Mouse (Mus musculus): ENCODE results near the gene Fam122a. TPM values are rescaled to one million over a fixed set of nuclear protein-coding genes. Genes with fewer than 3 reads are reported as not detected.

Gene Fam122a
- polyA plus RNA-seq, 1 experiment from 2014 or later, result 41.3 TPM

DNA sequence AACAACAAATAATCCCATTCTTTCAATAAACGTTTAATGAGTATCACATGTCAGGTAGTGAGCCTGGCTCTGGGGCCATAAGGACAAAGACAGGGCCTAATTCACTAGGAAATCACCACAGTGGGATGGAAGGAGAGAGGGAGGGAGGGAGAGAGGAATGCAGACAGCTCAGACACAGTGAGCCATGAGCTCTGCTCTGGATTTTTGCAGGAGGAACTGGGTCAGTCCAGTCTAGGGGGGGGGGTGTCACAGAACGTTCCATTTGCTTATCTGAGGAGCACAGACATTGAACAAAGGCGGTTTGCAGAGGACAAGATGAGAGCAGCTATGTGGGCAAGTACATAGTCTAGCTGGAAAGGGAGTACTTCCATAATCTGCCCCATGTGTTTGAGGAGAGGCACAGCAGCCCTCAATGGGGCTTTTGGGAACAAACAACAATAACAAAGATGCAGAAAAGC lies 24.7 kb downstream of the Fam122a start:
- no peak overlapping the region for H3K4me3 ChIP-seq (ENCODE audit: low read depth, low read length)
- H3K4me2 ChIP-seq (ENCODE audit: low read length), result no peak overlapping the region
- H3K4me1 ChIP-seq (ENCODE audit: control insufficient read depth, insufficient read depth, low read length), result peaks cover 13% of the 10 kb centered on the region; the same call in 1 of the 2 replicates
- no peaks in the 10 kb centered on the region for H3K36me3 ChIP-seq (ENCODE audit: control insufficient read depth, insufficient read depth, low read length)
- WGBS, result 12% methylated on average over 3 of the region's 3 CpGs
- no peaks in the 10 kb centered on the region for H3K27me3 ChIP-seq (replicated peaks; ENCODE audit: control insufficient read depth, insufficient read depth, low read length)
- peak overlapping the region; percentile 79 for H3K27ac ChIP-seq (ENCODE audit: low read depth, low read length)
- ATAC-seq (peak; percentile 54), DNase-seq (ENCODE audit: low spot score) (peak; percentile 56)
- H3K9me3 ChIP-seq (replicated peaks; ENCODE audit: control insufficient read depth, low read length), result no peaks in the 10 kb centered on the region
- peak overlapping the region; percentile 32; the same call in 1 of the 2 replicates for H3K9ac ChIP-seq (ENCODE audit: low read length)

DNA sequence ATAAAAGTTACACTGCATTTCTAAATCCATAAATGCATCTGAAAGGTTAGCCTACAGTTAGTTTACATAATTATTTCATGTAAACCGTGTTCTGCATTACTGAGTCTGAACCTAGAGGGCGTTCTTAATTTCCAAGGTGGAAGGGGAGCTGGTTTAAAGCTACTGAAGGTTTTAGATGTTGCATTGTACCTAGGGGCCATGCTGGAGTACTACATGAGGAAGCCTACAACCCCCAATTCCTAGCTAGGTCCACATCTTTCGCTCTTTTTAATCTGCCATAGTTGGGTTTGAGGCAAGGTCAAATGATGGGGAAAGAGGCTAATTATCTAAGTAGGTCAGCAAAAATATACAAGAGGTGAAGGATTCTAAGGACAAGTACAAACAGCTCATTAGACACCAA lies 25.5 kb downstream of the Fam122a start:
- DNase-seq (ENCODE audit: low spot score), result no peak
- 82% methylated on average over 3 of the region's 3 CpGs for WGBS
- ATAC-seq, result no peak

DNA sequence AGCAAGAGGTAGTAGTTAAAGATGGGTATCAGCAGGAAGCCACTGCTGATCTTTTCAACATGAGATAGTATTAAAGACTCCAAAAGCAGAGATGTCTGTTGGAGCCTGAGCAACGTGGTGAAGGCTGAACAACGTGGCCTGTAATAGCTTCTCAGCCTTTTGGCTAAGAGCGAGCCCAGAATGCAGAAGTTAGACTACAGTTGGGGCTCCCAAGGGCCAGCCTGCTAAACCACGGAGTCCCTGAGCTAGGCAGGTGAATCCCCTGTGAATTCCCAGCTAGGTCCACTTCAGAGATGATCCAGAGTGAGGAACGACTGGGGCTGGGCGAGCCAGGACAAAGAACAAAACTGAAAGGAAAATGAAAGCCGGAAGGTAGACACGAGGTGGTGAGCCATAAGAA lies 26.4 kb downstream of the Fam122a start:
- Histone ChIP-seq H3K27ac (ENCODE audit: low read depth, low read length) (no peak overlapping the region), H3K27me3 (replicated peaks; ENCODE audit: control insufficient read depth, insufficient read depth, low read length) (no peaks in the 10 kb centered on the region), H3K4me1 (ENCODE audit: control insufficient read depth, insufficient read depth, low read length) (peaks cover 13% of the 10 kb centered on the region; the same call in 1 of the 2 replicates), H3K36me3 (ENCODE audit: control insufficient read depth, insufficient read depth, low read length) (no peaks in the 10 kb centered on the region), H3K4me2 (ENCODE audit: low read length) (no peak overlapping the region), H3K9ac (ENCODE audit: low read length) (no peak overlapping the region), H3K4me3 (ENCODE audit: low read depth, low read length) (no peak overlapping the region), H3K9me3 (replicated peaks; ENCODE audit: control insufficient read depth, low read length) (no peaks in the 10 kb centered on the region)
- DNase-seq (ENCODE audit: low spot score), result no peak
- 91% methylated on average over 8 of the region's 8 CpGs for WGBS
- no peak for ATAC-seq

More for the DNA sequence above, 25.5 kb downstream of the Fam122a start:
- Histone ChIP-seq H3K36me3 (ENCODE audit: control insufficient read depth, insufficient read depth, low read length) (no peaks in the 10 kb centered on the region), H3K27ac (ENCODE audit: low read depth, low read length) (no peak overlapping the region), H3K4me2 (ENCODE audit: low read length) (no peak overlapping the region), H3K4me1 (ENCODE audit: control insufficient read depth, insufficient read depth, low read length) (peaks cover 13% of the 10 kb centered on the region; the same call in 1 of the 2 replicates), H3K27me3 (replicated peaks; ENCODE audit: control insufficient read depth, insufficient read depth, low read length) (no peaks in the 10 kb centered on the region), H3K9me3 (replicated peaks; ENCODE audit: control insufficient read depth, low read length) (no peaks in the 10 kb centered on the region), H3K9ac (ENCODE audit: low read length) (no peak overlapping the region), H3K4me3 (ENCODE audit: low read depth, low read length) (no peak overlapping the region)

DNA sequence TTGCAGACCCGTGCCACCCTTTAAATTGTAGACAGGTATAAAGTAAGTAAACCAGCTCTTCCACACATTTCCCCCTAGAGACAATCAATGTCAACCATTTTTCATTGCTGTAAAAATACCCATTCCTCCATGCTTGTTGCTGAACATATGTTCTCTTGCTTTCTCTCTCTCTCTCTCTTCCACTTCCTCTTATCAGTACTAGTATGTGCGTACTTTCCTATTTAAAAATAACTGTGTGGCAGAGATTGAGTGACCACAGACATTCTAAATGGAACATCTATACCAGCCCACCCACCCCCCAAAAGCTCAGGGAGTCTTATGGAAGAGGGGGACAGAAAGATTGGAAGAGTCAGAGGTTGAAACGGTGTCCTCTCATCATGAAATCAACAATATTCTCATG lies 32.8 kb downstream of the Fam122a start:
- Histone ChIP-seq H3K4me3 (ENCODE audit: low read depth, low read length) (no peak overlapping the region), H3K36me3 (ENCODE audit: control insufficient read depth, insufficient read depth, low read length) (no peaks in the 10 kb centered on the region), H3K27me3 (replicated peaks; ENCODE audit: control insufficient read depth, insufficient read depth, low read length) (no peaks in the 10 kb centered on the region), H3K9me3 (replicated peaks; ENCODE audit: control insufficient read depth, low read length) (no peaks in the 10 kb centered on the region), H3K4me2 (ENCODE audit: low read length) (no peak overlapping the region), H3K27ac (ENCODE audit: low read depth, low read length) (no peak overlapping the region), H3K4me1 (ENCODE audit: control insufficient read depth, insufficient read depth, low read length) (no peaks in the 10 kb centered on the region), H3K9ac (ENCODE audit: low read length) (no peak overlapping the region)
- DNase-seq (ENCODE audit: low spot score) (no peak), ATAC-seq (no peak)
- WGBS, result 91% methylated on average over 3 of the region's 3 CpGs

DNA sequence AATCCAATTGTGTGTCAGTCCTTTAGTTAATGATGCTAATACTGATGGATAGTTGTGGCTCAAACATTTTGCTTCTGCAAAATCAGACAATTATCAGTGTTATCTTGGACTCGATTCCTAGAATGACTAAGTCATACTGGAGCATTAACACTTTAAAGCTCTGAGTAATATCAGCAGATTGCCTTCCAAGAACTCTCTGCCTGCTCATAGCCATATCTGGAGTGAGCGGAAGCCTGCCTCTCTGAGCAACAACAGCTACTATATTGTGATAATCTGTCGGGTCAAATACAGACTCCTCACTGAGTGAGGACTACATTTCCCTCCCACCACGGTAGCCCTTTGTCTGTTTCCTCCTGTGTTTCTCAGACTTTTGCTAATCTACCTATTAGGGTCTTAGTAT lies 37.4 kb downstream of the Fam122a start:
- WGBS, result 66% methylated on average over 4 of the region's 4 CpGs
- H3K9ac ChIP-seq (ENCODE audit: low read length), result no peak overlapping the region
- DNase-seq (ENCODE audit: low spot score), result no peak

DNA sequence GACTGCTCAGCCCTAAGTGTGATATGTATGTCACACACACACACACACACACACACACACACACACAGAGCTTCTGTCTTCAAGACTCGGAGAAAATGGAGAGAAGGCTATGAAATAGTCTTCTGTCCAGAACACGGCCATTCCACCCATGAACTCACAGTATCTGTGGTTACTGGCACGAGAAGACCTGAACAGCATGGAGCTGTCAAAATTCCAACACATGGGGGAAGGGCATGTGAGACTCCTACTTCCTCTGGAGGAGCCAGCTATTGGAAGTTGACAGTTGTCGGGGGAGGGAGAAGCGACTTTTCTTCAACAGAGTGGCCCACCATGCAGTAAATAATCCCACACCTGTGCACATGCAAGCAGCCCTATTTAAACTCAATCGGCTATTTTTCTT lies 42.9 kb downstream of the Fam122a start:
- no peak for ATAC-seq
- H3K4me3 ChIP-seq (ENCODE audit: low read depth, low read length), result no peak overlapping the region
- no peak for DNase-seq (ENCODE audit: low spot score)

More for the DNA sequence above, 37.4 kb downstream of the Fam122a start:
- ATAC-seq, result no peak
- H3K36me3 ChIP-seq (ENCODE audit: control insufficient read depth, insufficient read depth, low read length), result no peaks in the 10 kb centered on the region
- H3K27ac ChIP-seq (ENCODE audit: low read depth, low read length), result no peak overlapping the region
- H3K9me3 ChIP-seq (replicated peaks; ENCODE audit: control insufficient read depth, low read length), result no peaks in the 10 kb centered on the region
- no peak overlapping the region for H3K4me3 ChIP-seq (ENCODE audit: low read depth, low read length)
- no peaks in the 10 kb centered on the region for H3K27me3 ChIP-seq (replicated peaks; ENCODE audit: control insufficient read depth, insufficient read depth, low read length)
- H3K4me2 ChIP-seq (ENCODE audit: low read length), result no peak overlapping the region
- no peaks in the 10 kb centered on the region for H3K4me1 ChIP-seq (ENCODE audit: control insufficient read depth, insufficient read depth, low read length)

DNA sequence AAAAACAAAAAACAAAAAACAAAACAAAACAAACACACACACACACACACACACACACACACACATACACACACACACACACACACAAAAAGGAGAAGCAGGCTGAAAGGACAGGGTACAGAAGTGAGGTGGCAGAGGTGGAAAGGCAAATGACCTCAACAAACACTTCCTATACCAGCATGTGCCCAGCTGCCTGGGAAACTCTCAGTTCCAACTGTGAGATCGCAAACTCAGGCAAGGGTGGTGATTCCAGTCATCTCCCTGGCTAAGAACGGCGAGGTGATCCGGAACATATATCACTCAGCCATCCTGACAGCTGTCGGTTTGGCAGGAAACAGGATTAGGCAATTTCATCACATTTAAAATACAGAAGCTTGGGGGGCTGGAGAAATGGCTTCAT lies 44.7 kb downstream of the Fam122a start:
- Histone ChIP-seq H3K27me3 (replicated peaks; ENCODE audit: control insufficient read depth, insufficient read depth, low read length) (no peaks in the 10 kb centered on the region), H3K4me1 (ENCODE audit: control insufficient read depth, insufficient read depth, low read length) (no peaks in the 10 kb centered on the region), H3K9ac (ENCODE audit: low read length) (no peak overlapping the region), H3K9me3 (replicated peaks; ENCODE audit: control insufficient read depth, low read length) (no peaks in the 10 kb centered on the region), H3K4me3 (ENCODE audit: low read depth, low read length) (no peak overlapping the region), H3K4me2 (ENCODE audit: low read length) (no peak overlapping the region), H3K27ac (ENCODE audit: low read depth, low read length) (no peak overlapping the region), H3K36me3 (ENCODE audit: control insufficient read depth, insufficient read depth, low read length) (no peaks in the 10 kb centered on the region)
- no peak for DNase-seq (ENCODE audit: low spot score)
- 80% methylated on average over 5 of the region's 5 CpGs for WGBS
- ATAC-seq, result no peak

More for the DNA sequence above, 42.9 kb downstream of the Fam122a start:
- Histone ChIP-seq H3K4me1 (ENCODE audit: control insufficient read depth, insufficient read depth, low read length) (no peaks in the 10 kb centered on the region), H3K36me3 (ENCODE audit: control insufficient read depth, insufficient read depth, low read length) (no peaks in the 10 kb centered on the region), H3K9ac (ENCODE audit: low read length) (no peak overlapping the region), H3K9me3 (replicated peaks; ENCODE audit: control insufficient read depth, low read length) (no peaks in the 10 kb centered on the region), H3K27ac (ENCODE audit: low read depth, low read length) (no peak overlapping the region), H3K27me3 (replicated peaks; ENCODE audit: control insufficient read depth, insufficient read depth, low read length) (no peaks in the 10 kb centered on the region), H3K4me2 (ENCODE audit: low read length) (no peak overlapping the region)
- 82% methylated on average over 6 of the region's 6 CpGs for WGBS

DNA sequence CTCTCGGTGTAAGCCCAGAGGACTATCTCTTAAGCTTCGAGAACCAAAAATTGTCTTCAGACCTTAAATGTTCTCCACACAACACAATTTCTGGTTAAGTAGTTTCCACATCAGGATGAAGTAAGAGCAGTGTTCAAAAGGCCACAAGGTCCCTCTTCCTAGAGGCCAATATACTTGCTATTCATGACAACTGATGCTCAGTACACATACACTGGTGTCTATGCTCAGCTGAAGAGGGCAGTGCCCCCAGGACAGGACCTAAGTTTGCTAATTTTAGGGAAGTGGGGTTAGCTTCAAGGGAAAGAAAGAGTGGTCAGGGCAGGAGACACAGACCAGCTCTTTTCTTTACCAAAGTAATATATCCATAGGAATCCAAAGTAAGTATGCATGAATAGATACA lies 45.8 kb downstream of the Fam122a start:
- Histone ChIP-seq H3K4me3 (ENCODE audit: low read depth, low read length) (no peak overlapping the region), H3K4me2 (ENCODE audit: low read length) (no peak overlapping the region), H3K9ac (ENCODE audit: low read length) (no peak overlapping the region), H3K36me3 (ENCODE audit: control insufficient read depth, insufficient read depth, low read length) (no peaks in the 10 kb centered on the region), H3K4me1 (ENCODE audit: control insufficient read depth, insufficient read depth, low read length) (no peaks in the 10 kb centered on the region), H3K27me3 (replicated peaks; ENCODE audit: control insufficient read depth, insufficient read depth, low read length) (no peaks in the 10 kb centered on the region), H3K9me3 (replicated peaks; ENCODE audit: control insufficient read depth, low read length) (no peaks in the 10 kb centered on the region), H3K27ac (ENCODE audit: low read depth, low read length) (no peak overlapping the region)
- 91% methylated on average over 2 of the region's 2 CpGs for WGBS
- DNase-seq (ENCODE audit: low spot score) (no peak), ATAC-seq (no peak)

DNA sequence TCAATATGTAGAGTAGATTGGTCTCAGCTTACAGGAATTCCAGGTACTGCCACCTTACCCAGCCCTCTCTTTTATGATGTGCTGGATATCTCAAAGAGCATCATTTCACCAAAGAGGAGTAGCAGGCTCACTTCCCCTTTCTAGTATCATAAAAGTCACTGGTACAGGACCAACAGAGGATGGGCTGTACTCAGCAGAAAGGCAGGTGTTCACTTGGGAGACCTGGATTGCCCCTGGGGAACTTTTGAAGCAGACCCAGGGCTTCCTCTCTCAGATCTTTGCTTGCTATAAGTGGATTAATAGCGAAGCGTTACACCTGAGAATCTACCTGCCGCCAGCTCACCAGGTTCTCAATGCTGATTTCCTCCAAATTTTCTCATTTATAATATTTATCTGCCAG lies 49.1 kb downstream of the Fam122a start:
- no peak for ATAC-seq
- no peaks in the 10 kb centered on the region for H3K36me3 ChIP-seq (ENCODE audit: control insufficient read depth, insufficient read depth, low read length)
- H3K27me3 ChIP-seq (replicated peaks; ENCODE audit: control insufficient read depth, insufficient read depth, low read length), result no peaks in the 10 kb centered on the region
- no peaks in the 10 kb centered on the region for H3K9me3 ChIP-seq (replicated peaks; ENCODE audit: control insufficient read depth, low read length)
- no peak overlapping the region for H3K9ac ChIP-seq (ENCODE audit: low read length)
- no peaks in the 10 kb centered on the region for H3K4me1 ChIP-seq (ENCODE audit: control insufficient read depth, insufficient read depth, low read length)
- H3K4me2 ChIP-seq (ENCODE audit: low read length), result no peak overlapping the region
- H3K4me3 ChIP-seq (ENCODE audit: low read depth, low read length), result no peak overlapping the region
- no peak for DNase-seq (ENCODE audit: low spot score)
- 84% methylated on average over 3 of the region's 3 CpGs for WGBS
- H3K27ac ChIP-seq (ENCODE audit: low read depth, low read length), result no peak overlapping the region
